Mouse (Mus musculus) intestine, embryonic 14.5 days (tissue): Measurements from ENCODE around the gene Acta1. TPM values are rescaled to one million over a fixed set of nuclear protein-coding genes. Genes with fewer than 3 reads are reported as not detected.
A peak's percentile ranks its signal among the peaks of the same experiment; 100 is the strongest.

Experiments used
- ATAC-seq: fragments of 200-750 bp; cut with Nextera tagmentation; replicated peaks from 2 replicates; pipeline ENCODE4 v1.8.0; 2017; ENCODE audit warnings: low read depth, moderate number of reproducible peaks, moderate TSS enrichment, moderate library complexity; ENCODE audit not compliant: low FRiP score, low TSS enrichment
- DNase-seq: peaks from one replicate; pipeline ENCODE4 v3.0.0-alpha.2; 2018; ENCODE audit warnings: low spot score
- H3K27ac ChIP-seq: fragments of 300-500 bp; sonication (generic); 2 replicates; pipeline ENCODE4 v1.5.1; 2014; ENCODE audit warnings: low read depth, mild to moderate bottlenecking, control low read depth
- H3K27me3 ChIP-seq: fragments of 300-500 bp; sonication (generic); replicated peaks from 2 replicates; pipeline ENCODE4 v1.6.1; 2014; ENCODE audit warnings: low read length, control low read depth; ENCODE audit not compliant: control insufficient read depth, insufficient read depth
- H3K36me3 ChIP-seq: fragments of 300-500 bp; sonication (generic); 2 replicates; pipeline ENCODE4 v1.6.1; 2014; ENCODE audit warnings: low read length, control low read depth; ENCODE audit not compliant: control insufficient read depth, insufficient read depth
- H3K4me1 ChIP-seq: fragments of 300-500 bp; sonication (generic); replicated peaks from 2 replicates; pipeline ENCODE4 v1.6.1; 2014; ENCODE audit warnings: low read length, control low read depth, mixed read lengths; ENCODE audit not compliant: control insufficient read depth, insufficient read depth
- H3K4me2 ChIP-seq: fragments of 300-500 bp; sonication (generic); 2 replicates; pipeline ENCODE4 v1.6.1; 2014; ENCODE audit warnings: low read length
- H3K4me3 ChIP-seq: fragments of 300-500 bp; sonication (generic); 2 replicates; pipeline ENCODE4 v1.5.1; 2014; ENCODE audit warnings: low read depth, low read length, control low read depth, mixed read lengths
- H3K9ac ChIP-seq: fragments of 300-500 bp; sonication (generic); 2 replicates; pipeline ENCODE4 v1.6.1; 2014; ENCODE audit warnings: mild to moderate bottlenecking, low read length
- H3K9me3 ChIP-seq: fragments of 300-500 bp; sonication (generic); 2 replicates; pipeline ENCODE4 v1.6.1; 2016; ENCODE audit warnings: low read length, control low read depth; ENCODE audit not compliant: control insufficient read depth
- WGBS: fragments of 180-500 bp; shearing (Covaris S2); extraction: QIAGEN DNeasy Blood & Tissue Kit; methylation state at CpG from one replicate; pipeline ENCODE4 v1.1.7; 2014; 5-methylcytosine and 5-hydroxymethylcytosine counted together
- polyA plus RNA-seq: library from polyadenylated mRNA; unstranded; fragments of >200 nt; fragmentation: Nextera tagmentation; extraction: Ambion mirVana; gene quantifications from 2 replicates; pipeline ENCODE4 v1.2.1, GENCODE M21; 2014

Gene Acta1
- polyA plus RNA-seq, 1 experiment from 2014 or later, result 1.3 TPM

DNA sequence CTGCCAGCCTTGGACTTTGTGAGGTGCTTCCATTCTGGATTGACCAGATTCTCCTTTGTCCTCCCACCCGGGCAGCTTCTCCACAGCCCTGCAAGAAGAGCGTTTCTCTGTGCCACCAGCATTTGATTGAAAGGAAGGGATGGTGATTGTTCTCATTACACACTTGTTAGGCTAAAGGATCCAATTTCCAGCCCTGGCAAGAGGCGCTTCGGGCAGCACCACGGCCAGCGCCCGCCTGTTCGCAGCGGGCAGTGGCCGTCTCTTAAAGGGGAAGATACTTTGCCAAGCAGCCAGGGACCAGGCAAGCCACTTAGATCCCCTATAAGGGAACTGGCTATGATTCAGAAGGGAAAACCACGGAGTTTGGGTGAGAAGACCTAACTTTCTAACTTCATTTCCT, 3.3 kb downstream of the Acta1 start:
- no peak overlapping the region for H3K9ac ChIP-seq
- H3K9me3 ChIP-seq, result no peaks in the 10 kb centered on the region
- 0 out of 2 replicates have a peak, but pooled peaks cover 6% of the 10 kb centered on the region for H3K4me1 ChIP-seq
- H3K27me3 ChIP-seq, result peaks cover 70% of the 10 kb centered on the region
- H3K27ac ChIP-seq, result no peak overlapping the region
- WGBS, result 1% methylated on average over 11 of the region's 11 CpGs
- H3K36me3 ChIP-seq, result no peaks in the 10 kb centered on the region
- H3K4me3 ChIP-seq, result peak overlapping the region; percentile 8; the same call in 1 of the 2 replicates
- ATAC-seq (no peak), DNase-seq (peak; percentile 85)
- H3K4me2 ChIP-seq, result peak overlapping the region; percentile 37

DNA sequence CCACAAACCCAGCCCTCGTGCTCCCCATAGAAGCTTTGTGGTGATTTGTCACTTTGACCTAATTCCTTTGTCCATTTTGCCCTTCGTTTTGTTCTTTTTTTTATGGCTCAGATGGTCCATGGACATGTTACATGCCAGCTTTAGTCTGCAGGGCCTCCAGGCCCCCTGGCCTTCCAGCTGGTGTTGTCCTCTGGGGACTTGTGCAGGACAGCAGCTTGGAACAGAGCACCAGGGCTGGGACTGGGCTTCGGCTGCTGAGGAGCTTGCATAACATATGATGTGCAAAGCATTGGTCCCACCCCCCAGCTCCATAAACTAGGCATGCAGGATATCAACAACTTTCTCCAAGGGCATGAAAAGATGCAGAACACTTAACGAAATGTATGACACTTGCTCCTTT, 4.8 kb downstream of the Acta1 start:
- DNase-seq, result no peak
- no peak overlapping the region for H3K4me2 ChIP-seq
- H3K9me3 ChIP-seq, result no peaks in the 10 kb centered on the region
- H3K27ac ChIP-seq, result no peak overlapping the region
- WGBS, result 76% methylated on average over 4 of the region's 4 CpGs
- no peak for ATAC-seq
- H3K9ac ChIP-seq, result no peak overlapping the region
- no peak overlapping the region for H3K4me3 ChIP-seq
- H3K36me3 ChIP-seq, result no peaks in the 10 kb centered on the region
- 0 out of 2 replicates have a peak, but pooled peaks cover 6% of the 10 kb centered on the region for H3K4me1 ChIP-seq
- H3K27me3 ChIP-seq, result peaks cover 64% of the 10 kb centered on the region

DNA sequence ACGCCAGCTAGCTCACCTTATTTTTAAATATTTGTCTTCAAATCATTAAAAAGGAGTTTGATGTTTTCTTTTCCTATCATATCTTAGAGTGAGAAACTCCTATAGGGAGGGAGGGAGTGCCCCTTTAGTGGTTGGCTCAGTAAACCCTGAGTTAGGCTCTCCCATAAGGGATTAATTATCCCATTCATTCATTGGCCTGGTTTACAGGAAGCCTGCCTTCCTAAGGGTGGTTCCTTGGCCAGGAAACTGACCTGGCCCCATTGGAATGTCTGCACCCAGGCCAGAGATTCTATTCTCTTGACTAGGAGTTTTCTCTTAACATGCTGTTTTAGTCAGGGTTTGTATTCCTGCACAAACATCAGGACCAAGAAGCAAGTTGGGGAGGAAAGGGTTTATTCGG, 6.6 kb downstream of the Acta1 start:
- WGBS, result 78% methylated on average over 2 of the region's 2 CpGs
- Histone ChIP-seq H3K4me3 (no peak overlapping the region), H3K4me2 (no peak overlapping the region), H3K9me3 (no peaks in the 10 kb centered on the region), H3K27ac (no peak overlapping the region), H3K36me3 (no peaks in the 10 kb centered on the region), H3K4me1 (0 out of 2 replicates have a peak, but pooled peaks cover 6% of the 10 kb centered on the region), H3K9ac (no peak overlapping the region), H3K27me3 (peaks cover 45% of the 10 kb centered on the region)
- ATAC-seq (no peak), DNase-seq (no peak)

DNA sequence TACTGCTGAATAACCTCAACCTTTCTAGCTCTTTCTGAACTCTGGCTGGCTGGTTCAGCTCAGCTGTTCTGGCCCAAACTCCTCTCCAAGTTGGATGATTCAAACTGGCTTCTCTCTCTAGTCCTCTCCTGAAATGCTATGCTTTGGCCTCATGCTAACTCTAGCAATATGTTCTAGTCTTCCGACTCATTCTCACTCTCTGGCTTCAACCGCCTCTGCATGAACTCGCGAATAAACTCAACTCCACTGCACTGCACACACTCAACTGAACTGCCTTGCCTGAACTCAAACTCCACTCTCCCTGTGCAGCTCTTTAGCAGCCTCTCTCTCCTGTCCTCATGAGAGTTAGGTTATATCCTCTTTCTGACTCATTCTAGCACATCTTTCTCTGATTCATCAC, 7.4 kb downstream of the Acta1 start:
- 92% methylated on average over 4 of the region's 4 CpGs for WGBS
- peaks cover 38% of the 10 kb centered on the region for H3K27me3 ChIP-seq
- no peaks in the 10 kb centered on the region for H3K9me3 ChIP-seq
- H3K9ac ChIP-seq, result no peak overlapping the region
- no peaks in the 10 kb centered on the region for H3K36me3 ChIP-seq
- no peak for ATAC-seq
- no peak overlapping the region for H3K27ac ChIP-seq
- H3K4me3 ChIP-seq, result no peak overlapping the region
- no peak for DNase-seq
- no peak overlapping the region for H3K4me2 ChIP-seq
- H3K4me1 ChIP-seq, result 0 out of 2 replicates have a peak, but pooled peaks cover 3% of the 10 kb centered on the region

GRCm38 (mm10) chr8:123884721-123885565, 9.6 kb downstream of the Acta1 start:
- peaks cover 17% of the 10 kb centered on the region for H3K27me3 ChIP-seq
- 7% methylated on average over 14 of the region's 14 CpGs for WGBS
- no peaks in the 10 kb centered on the region for H3K36me3 ChIP-seq
- ATAC-seq (peak; percentile 71; the same call in 1 of the 2 replicates), DNase-seq (no peak)
- H3K4me3 ChIP-seq, result no peak overlapping the region
- no peaks in the 10 kb centered on the region for H3K9me3 ChIP-seq
- H3K4me2 ChIP-seq, result peak overlapping the region; percentile 30; the same call in 1 of the 2 replicates
- no peaks in the 10 kb centered on the region for H3K4me1 ChIP-seq
- no peak overlapping the region; the same call in 1 of the 2 replicates for H3K9ac ChIP-seq
- 0 out of 2 replicates have a peak overlapping the region, but pooled peaks have one; percentile 0 for H3K27ac ChIP-seq

DNA sequence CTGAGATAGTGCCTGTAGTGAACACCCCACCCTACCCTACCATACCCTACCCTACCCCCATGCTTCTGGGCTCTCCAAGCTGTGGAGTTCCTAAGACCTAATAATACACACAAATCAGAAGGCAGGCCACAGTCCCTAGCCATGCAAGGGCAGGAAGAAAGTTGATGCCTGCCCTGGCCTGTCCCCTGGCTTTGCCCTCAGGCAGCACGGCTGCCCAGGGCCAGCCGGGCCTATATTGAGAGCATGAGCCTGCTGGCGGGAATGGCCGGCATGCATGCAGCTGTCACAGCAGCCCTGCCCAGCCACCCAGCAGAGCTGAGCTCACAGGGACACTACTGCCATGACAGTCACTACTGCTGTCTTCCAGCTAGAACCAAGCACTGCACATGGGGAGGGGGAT, 11.5 kb downstream of the Acta1 start:
- no peak overlapping the region for H3K9ac ChIP-seq
- H3K4me1 ChIP-seq, result no peaks in the 10 kb centered on the region
- no peak for ATAC-seq
- DNase-seq, result no peak
- no peak overlapping the region for H3K27ac ChIP-seq
- H3K27me3 ChIP-seq, result peaks cover 14% of the 10 kb centered on the region
- H3K36me3 ChIP-seq, result no peaks in the 10 kb centered on the region
- WGBS, result 87% methylated on average over 4 of the region's 4 CpGs
- H3K9me3 ChIP-seq, result no peaks in the 10 kb centered on the region
- no peak overlapping the region for H3K4me2 ChIP-seq
- no peak overlapping the region for H3K4me3 ChIP-seq

DNA sequence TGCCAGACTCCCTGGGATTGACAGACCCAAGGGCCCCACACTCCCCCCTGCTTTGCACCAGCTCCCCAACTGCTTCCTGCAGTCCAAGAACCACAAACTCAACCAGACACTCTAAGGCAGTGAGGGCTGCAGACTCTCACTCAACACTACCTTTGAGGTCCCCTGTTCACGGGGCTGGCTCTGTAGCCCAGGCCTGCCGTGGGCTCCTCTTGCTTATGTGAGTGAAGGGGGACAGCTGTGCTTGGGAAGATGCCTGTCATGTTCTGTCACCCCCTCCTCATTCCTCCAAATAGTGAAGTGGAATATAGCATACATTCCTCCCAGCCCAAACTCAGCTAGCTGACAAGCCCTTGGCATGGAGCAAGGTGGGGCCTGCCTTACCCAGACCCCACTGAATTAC, 12.1 kb downstream of the Acta1 start:
- ATAC-seq (no peak), DNase-seq (no peak)
- H3K4me2 ChIP-seq, result no peak overlapping the region
- H3K27me3 ChIP-seq, result peaks cover 14% of the 10 kb centered on the region
- H3K4me3 ChIP-seq, result no peak overlapping the region
- no peaks in the 10 kb centered on the region for H3K4me1 ChIP-seq
- WGBS, result 52% methylated on average over 2 of the region's 2 CpGs
- no peaks in the 10 kb centered on the region for H3K36me3 ChIP-seq
- no peaks in the 10 kb centered on the region for H3K9me3 ChIP-seq
- no peak overlapping the region for H3K9ac ChIP-seq
- no peak overlapping the region for H3K27ac ChIP-seq

DNA sequence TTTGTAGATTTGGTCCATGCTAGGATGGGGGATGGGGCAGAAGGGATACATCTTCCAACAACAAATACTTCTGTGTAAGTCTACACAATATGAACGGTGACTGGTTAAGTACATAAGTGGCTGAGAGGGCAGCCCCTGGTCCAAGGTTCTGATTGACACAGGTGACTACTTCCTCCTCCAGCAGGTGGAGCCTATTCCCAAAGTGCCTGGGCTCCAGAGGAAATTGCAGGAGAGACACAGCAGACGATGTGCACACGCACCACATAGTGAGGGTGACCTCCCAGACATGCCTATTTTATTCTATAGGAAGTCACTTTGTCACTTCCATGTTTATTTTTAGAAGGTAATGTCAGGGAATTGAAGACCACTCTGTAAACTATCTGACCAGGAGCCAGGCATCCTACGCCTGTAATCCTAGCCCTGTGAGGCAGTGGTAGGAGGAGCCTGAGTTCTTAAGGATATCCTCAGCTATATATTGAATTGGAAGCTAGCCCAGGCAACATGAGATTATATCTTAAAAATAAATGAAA, 13.7 kb downstream of the Acta1 start:
- Histone ChIP-seq H3K4me1 (no peaks in the 10 kb centered on the region), H3K27me3 (peaks cover 5% of the 10 kb centered on the region), H3K36me3 (no peaks in the 10 kb centered on the region), H3K9me3 (no peaks in the 10 kb centered on the region), H3K9ac (no peak overlapping the region), H3K27ac (no peak overlapping the region), H3K4me2 (no peak overlapping the region), H3K4me3 (no peak overlapping the region)
- DNase-seq (no peak), ATAC-seq (no peak)
- WGBS, result 31% methylated on average over 4 of the region's 4 CpGs
